Mouse (Mus musculus) gonadal fat pad, adult 2 months (tissue): Measurements from ENCODE around the gene Ush1g. TPM values are rescaled to one million over a fixed set of nuclear protein-coding genes. Genes with fewer than 3 reads are reported as not detected.

Experiments
- DNase-seq: peaks from one replicate; pipeline ENCODE4 v3.0.0-alpha.2; 2012; ENCODE audit warnings: low read depth
- polyA plus RNA-seq: library from polyadenylated mRNA; depleted of rRNA; stranded (reverse); fragments of >200 nt; gene quantifications from 2 replicates; pipeline ENCODE4 v1.2.3, GENCODE M21; 2012; rRNA removed

Ush1g gene
- not detected in 2 replicates for polyA plus RNA-seq

GRCm38 (mm10) chr11:115321906-115322693, at the start of gene Ush1g:
Ush1g (minus strand) TSS chr11:115322041.
- DNase-seq, result no peak

- DNase-seq, result no peak
Measured at GRCm38 (mm10) chr11:115371354-115371753, 49.5 kb upstream of the Ush1g start.

GRCm38 (mm10) chr11:115370368-115370767, 48.5 kb upstream of the Ush1g start:
- DNase-seq, result no peak

GRCm38 (mm10) chr11:115367395-115367944, 45.6 kb upstream of the Ush1g start, which contains the start of gene Hid1:
Hid1 (minus strand) TSS chr11:115367756.
- DNase-seq, result no peak

- no peak for DNase-seq
Measured at GRCm38 (mm10) chr11:115366706-115367394, 45.0 kb upstream of the Ush1g start.

GRCm38 (mm10) chr11:115366039-115366705, 44.3 kb upstream of the Ush1g start:
- DNase-seq, result no peak

GRCm38 (mm10) chr11:115364136-115364535, 42.3 kb upstream of the Ush1g start:
- DNase-seq, result no peak

GRCm38 (mm10) chr11:115359726-115360125, 37.9 kb upstream of the Ush1g start:
- DNase-seq, result no peak

- DNase-seq, result no peak
Measured at GRCm38 (mm10) chr11:115359293-115359692, 37.5 kb upstream of the Ush1g start.

GRCm38 (mm10) chr11:115358468-115358867, 36.6 kb upstream of the Ush1g start:
- no peak for DNase-seq

- DNase-seq, result no peak
Measured at GRCm38 (mm10) chr11:115354183-115354582, 32.3 kb upstream of the Ush1g start.

GRCm38 (mm10) chr11:115353375-115353774, 31.5 kb upstream of the Ush1g start:
- DNase-seq, result no peak

- no peak for DNase-seq
Measured at GRCm38 (mm10) chr11:115349976-115350375, 28.1 kb upstream of the Ush1g start.

GRCm38 (mm10) chr11:115348681-115349248, 26.9 kb upstream of the Ush1g start:
- DNase-seq, result no peak

- no peak for DNase-seq
Measured at GRCm38 (mm10) chr11:115345515-115345914, 23.7 kb upstream of the Ush1g start.

- no peak for DNase-seq
Measured at GRCm38 (mm10) chr11:115344967-115345366, 23.1 kb upstream of the Ush1g start.

- DNase-seq, result no peak
Measured at GRCm38 (mm10) chr11:115341866-115342265, 20.0 kb upstream of the Ush1g start.

- DNase-seq, result no peak
Measured at GRCm38 (mm10) chr11:115341246-115341645, 19.4 kb upstream of the Ush1g start.

- DNase-seq, result no peak
Measured at GRCm38 (mm10) chr11:115337826-115338225, 16.0 kb upstream of the Ush1g start.

- DNase-seq, result no peak
Measured at GRCm38 (mm10) chr11:115337350-115337749, 15.5 kb upstream of the Ush1g start.

- no peak for DNase-seq
Measured at GRCm38 (mm10) chr11:115336115-115336514, 14.3 kb upstream of the Ush1g start.

GRCm38 (mm10) chr11:115335223-115335622, 13.4 kb upstream of the Ush1g start:
- DNase-seq, result no peak
